Mouse (Mus musculus) mammary gland, adult 2 months (tissue): ENCODE results near the gene Slc27a2. TPM values are rescaled to one million over a fixed set of nuclear protein-coding genes. Genes with fewer than 3 reads are reported as not detected.

Source experiments
- polyA plus RNA-seq: library from polyadenylated mRNA; depleted of rRNA; stranded (reverse); fragments of >200 nt; gene quantifications from 2 replicates; pipeline ENCODE4 v1.2.3, GENCODE M21; 2012; ENCODE audit warnings: low replicate concordance; rRNA removed

Gene Slc27a2
- polyA plus RNA-seq: 6.2 and 6.5 TPM in 2 replicates

GRCm38 (mm10) chr2:126552357-126553290 lies at the start of gene Slc27a2:
TSS of gene Slc27a2 (plus strand) at chr2:126552407.

GRCm38 (mm10) chr2:126619249-126619704 lies 67.1 kb downstream of the Slc27a2 start, which contains the start of gene Hdc:
TSS of gene Hdc (minus strand) at chr2:126619299.

Other genes starting within 250 kb of the Slc27a2 start
- 1.4 and 3.1 TPM in 2 replicates for gene Atp8b4, start 51.7 kb upstream of the Slc27a2 start, polyA plus RNA-seq
- 2.5 and 4.0 TPM in 2 replicates for gene Hdc, start 66.9 kb downstream of the Slc27a2 start, polyA plus RNA-seq
- 7.8 and 12.0 TPM in 2 replicates for gene Gabpb1, start 123.9 kb downstream of the Slc27a2 start, polyA plus RNA-seq
- 12.0 and 19.9 TPM in 2 replicates for gene Usp8, start 154.9 kb downstream of the Slc27a2 start, polyA plus RNA-seq
- 1.4 and 1.7 TPM in 2 replicates for gene Usp50, start 231.1 kb downstream of the Slc27a2 start, polyA plus RNA-seq